Mouse (Mus musculus) left cerebral cortex, postnatal 14 days (tissue): ENCODE data around the gene Mc1r. TPM values are rescaled to one million over a fixed set of nuclear protein-coding genes. Genes with fewer than 3 reads are reported as not detected.
"Not testable (repeated sequence)": the region's sequence is repeated elsewhere in the genome, so short reads cannot be mapped to it uniquely, and the experiment has no call there.

Source experiments
- DNase-seq, 2 experiments: peaks; one replicate each; pipeline ENCODE4 v3.0.0; 2021 to 2022; ENCODE audit warnings: low spot score in 2 of 2, mixed read lengths in 1 of 2
- intact Hi-C: fragments of 180-260 bp; cut with DNase I; formaldehyde crosslinking; loops from one replicate; pipeline ENCODE4 v1.15.1; 2025
- total RNA-seq, 2 experiments: library from RNA; stranded (reverse); gene quantifications; 2 replicates each; pipeline ENCODE4 v1.2.3; 2021

Gene Mc1r
- total RNA-seq, 2 experiments from 2014 or later: 0.09 TPM; not detected in 1

GRCm38 (mm10) chr8:123427639-123428275 is 20.9 kb downstream of the Mc1r start:
- intact Hi-C loops: no loop called here
- no peak for DNase-seq

DNA sequence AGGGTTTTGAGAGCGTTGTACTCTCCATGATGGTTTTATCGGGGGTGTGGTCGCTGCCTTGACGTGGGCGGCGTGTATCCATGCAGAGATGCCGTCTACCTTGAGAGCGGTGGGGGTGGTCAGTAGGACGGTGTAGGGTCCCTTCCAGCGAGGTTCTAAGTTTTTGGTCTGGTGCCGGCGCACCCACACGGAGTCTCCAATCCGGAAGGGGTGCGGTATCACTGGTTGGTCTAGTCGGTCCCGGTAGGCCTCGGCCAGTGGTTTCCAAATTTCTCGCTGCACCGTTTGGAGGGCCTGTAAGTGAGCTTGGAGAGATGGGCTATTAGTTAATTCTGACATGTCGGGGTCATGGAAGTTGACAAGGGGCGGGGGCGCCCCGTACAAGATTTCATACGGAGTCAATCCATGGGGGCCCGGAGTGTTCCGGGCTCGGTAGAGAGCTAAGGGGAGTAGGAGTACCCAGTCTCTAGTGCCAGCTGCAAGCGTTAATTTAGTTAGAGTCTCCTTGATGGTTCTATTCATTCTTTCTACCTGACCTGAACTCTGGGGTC is 21.5 kb downstream of the Mc1r start:
- intact Hi-C loops: no loop called here

DNA sequence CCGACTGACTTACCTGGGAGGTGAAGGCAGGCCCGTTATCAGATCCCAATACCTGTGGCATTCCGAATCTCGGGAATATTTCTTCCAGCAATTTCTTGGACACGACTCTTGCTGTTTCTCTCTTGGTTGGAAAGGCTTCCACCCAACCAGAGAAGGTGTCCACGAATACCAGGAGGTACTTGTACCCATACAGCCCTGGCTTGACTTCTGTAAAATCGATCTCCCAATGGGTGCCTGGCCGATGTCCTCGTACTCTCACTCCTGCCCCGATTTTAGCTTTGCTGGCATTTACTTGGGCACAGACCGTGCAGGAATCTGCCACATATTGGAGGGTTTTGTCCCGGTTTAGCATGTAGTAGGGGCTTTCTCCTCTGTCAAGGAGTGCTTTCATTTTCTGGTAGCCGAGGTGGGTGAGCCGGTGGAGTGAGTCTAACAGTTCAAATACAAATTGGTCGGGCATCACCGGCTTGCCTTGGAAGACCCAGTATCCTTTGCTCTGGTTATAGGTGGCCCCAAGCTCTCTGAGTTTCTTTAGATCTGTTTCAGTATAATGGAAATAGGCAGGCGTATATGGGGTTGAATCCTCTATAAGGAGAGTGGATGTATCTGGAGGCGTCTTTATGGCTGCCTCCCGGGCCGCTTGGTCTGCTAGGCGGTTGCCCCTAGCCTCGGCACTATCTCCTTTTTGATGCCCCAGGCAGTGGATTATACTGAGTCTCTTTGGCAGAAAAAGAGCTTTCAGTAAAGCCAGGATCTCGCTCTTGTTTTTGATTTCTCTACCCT is 22.2 kb downstream of the Mc1r start:
- no peak for DNase-seq
- intact Hi-C loops: no loop called here

More for the DNA sequence above, 21.5 kb downstream of the Mc1r start:
- no peak for DNase-seq

GRCm38 (mm10) chr8:123429722-123430013 is 22.8 kb downstream of the Mc1r start:
- DNase-seq, intact Hi-C loops: not testable (repeated sequence)

DNA sequence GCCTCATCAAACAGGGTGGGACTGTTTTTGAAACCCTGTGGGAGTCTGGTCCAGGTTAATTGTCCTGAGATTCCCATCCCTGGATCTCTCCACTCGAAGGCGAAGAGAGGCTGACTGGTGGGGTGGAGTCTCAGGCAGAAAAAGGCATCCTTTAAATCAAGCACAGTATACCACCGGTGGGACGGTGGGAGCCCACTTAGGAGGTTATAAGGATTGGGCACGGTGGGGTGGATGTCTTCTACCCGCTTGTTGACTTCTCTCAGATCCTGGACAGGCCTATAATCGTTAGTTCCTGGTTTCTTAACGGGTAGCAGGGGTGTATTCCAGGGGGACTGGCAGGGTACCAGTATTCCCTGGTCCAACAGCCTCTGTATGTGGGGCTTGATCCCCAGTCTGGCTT is 24.0 kb downstream of the Mc1r start:
- DNase-seq, intact Hi-C loops: not testable (repeated sequence)

DNA sequence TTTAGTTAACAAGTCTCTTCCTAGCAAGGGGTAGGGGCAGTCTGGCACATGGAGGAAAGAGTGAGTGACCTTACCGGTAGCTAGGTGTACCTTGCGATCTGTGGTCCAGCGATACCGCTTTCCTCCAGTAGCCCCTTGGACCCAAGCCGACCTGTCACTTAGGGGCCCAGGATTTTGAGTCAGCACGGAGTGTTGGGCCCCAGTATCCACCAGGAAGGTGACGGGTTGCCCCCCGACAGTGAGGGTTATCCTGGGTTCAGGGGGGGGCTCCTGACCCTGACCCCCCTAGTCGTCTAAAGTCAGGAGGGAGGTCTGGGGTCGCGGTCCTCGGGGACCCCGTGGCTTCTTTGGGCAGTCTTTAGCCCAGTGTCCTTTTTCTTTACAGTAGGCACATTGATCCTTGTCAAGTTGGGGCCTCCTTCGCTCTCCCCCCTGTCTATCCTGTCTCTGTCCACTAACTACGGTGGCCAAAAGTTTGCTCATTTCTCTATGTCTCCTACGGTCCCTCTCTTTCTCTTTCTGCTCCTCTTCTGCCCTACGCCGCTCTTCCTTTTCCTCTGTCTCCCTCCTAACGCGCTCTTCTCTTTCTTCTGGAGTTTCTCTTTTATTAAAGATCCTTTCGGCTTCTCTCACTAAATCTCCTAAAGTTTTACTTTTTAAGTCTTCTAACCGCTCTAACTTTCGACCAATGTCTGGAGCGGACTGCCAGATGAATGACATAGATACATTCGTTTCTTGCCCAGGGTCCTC is 24.9 kb downstream of the Mc1r start:
- intact Hi-C loops: no loop called here
- DNase-seq: no peak

DNA sequence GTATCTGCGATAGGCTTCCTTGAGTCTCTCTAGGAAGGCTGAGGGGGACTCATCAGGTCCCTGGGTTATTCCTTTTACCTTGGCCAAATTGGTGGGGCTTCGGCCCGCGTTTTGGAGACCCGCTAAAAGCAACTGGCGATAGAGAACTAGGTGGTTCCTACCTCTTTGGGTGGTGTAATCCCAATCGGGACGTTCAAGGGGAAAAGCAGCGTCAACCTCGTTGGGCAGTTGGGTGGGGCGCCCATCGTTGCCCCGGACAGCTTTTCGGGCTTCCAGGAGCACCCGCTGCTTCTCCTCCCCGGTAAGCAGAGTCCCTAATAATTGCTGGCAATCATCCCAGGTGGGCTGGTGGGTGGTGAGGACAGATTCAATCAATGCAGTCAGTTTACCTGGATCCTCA is 25.5 kb downstream of the Mc1r start:
- no peak for DNase-seq
- intact Hi-C loops: no loop called here

DNA sequence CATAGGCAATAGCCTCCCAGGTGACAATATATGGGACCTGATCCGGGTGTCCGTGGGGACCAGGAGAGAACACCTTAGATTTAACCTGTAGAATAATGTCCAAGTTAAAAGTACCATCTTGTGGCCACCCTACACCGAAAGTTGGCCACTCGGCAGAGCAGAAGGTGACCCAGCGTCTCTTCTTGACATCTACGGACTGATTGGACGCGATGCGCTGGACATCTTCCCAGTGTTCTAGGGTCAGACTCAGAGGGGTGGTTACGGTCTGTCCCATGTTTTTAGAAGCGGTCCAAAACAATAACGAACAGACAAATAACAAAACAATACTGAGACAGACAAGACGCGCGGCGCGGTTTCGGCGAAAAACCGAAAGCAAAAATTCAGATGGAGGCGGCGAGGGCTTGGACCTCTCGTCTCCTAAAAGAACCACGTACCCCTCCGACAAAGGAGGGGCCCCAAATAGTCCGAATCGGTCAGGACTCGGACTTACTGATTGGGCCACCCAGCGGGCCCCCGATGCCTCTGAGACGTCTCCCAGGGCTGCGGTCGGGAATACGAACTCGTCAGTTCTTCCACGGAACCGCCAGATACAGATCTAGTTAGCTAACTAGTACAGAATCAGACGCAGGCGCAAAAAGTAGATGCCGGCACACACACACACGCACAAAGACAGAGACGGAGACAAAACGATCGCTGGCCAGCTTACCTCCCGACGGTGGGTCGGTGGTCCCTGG is 26.5 kb downstream of the Mc1r start:
- intact Hi-C loops: not testable (repeated sequence)

GRCm38 (mm10) chr8:123441788-123442187 is 34.9 kb downstream of the Mc1r start:
- no peak for DNase-seq
- intact Hi-C loops: no loop called here

More for the DNA sequence above, 26.5 kb downstream of the Mc1r start:
- DNase-seq: not testable (repeated sequence)

- intact Hi-C loops: no loop called here
- DNase-seq: no peak
Measured at GRCm38 (mm10) chr8:123442351-123442750, 35.4 kb downstream of the Mc1r start.

DNA sequence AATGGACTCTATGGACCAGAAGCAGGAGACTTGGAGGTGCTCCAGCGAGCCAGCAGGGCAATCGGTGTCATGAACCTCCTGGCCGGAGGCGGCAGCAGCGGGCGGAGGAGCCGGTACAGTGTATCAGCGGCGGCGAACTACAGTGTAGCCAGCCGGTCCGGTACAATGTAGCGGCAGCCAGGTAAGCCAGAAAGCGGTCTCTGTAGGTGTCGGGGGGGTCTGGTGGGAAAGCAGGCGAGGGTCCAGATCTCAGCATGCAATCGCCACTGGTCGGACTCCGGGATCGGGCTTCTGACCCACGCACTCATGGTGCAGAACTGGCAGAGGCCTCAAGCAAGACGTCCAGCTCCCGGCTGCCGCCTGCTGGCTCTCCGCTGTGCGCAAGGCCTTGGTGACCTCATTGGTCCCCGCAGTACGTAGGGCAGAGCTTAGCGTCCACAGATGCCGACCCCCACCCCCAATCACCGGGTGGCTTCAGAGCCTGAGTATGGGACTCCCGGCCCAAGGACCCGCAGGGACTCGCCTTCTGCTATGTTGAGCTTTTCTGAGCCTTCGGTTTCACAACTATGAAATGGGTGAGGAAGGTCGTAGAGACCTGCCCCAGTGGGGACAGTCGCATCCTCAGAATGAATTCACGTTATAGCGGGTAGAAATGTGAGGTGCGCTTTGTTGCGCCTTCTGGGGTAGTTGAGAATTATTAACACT is 36.1 kb downstream of the Mc1r start:
- intact Hi-C loops: no loop called here
- DNase-seq: peak; percentile 92 to 93

- intact Hi-C loops: no loop called here
- DNase-seq: no peak
Measured at GRCm38 (mm10) chr8:123443576-123443921, 36.6 kb downstream of the Mc1r start.

DNA sequence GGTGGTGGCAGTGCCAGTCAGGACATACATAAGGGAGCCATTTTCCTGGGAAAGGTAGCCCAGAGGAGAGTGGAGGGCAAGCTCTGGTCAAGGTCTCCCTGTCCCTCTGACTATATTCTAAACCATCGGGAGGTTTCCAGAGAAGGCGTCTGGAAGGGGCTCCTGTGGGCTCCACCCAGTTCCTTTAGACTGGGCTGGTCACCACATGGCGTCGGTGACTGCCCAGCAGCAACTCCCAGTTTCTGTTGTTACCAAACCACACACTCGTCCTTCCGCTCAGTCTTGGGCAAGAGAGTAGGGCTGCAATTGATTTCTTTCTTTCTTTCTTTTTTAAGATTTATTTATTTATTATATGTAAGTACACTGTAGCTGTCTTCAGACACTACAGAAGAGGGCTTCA is 37.2 kb downstream of the Mc1r start:
- intact Hi-C loops: no loop called here

DNA sequence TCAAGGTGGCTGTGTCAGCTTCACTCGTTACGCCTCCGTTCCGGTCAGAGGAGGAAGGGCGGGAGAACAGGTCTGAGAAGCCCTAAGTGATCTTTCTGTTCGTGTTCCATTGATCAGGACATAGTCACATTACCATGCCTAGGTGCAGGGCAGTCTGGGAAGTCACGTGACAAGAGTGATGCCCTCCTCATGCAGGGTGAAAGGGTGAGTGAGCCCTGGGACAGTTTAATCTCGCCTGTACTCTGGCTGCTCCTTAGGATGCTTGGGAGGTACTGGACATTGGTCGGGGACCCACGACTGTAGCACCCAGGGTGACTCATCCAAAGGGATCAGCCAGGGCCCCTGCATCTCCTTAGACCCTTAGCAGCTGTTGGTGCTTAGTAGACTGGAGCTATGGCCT is 39.1 kb downstream of the Mc1r start:
- intact Hi-C loops: no loop called here
- DNase-seq: no peak

More for the DNA sequence above, 37.2 kb downstream of the Mc1r start:
- no peak for DNase-seq

GRCm38 (mm10) chr8:123446799-123447198 is 39.9 kb downstream of the Mc1r start:
- no peak for DNase-seq
- intact Hi-C loops: no loop called here

GRCm38 (mm10) chr8:123450783-123451182 is 43.9 kb downstream of the Mc1r start:
- no peak for DNase-seq
- intact Hi-C loops: no loop called here

- intact Hi-C loops: not testable (repeated sequence)
Measured at GRCm38 (mm10) chr8:123451747-123452146, 44.8 kb downstream of the Mc1r start.

DNA sequence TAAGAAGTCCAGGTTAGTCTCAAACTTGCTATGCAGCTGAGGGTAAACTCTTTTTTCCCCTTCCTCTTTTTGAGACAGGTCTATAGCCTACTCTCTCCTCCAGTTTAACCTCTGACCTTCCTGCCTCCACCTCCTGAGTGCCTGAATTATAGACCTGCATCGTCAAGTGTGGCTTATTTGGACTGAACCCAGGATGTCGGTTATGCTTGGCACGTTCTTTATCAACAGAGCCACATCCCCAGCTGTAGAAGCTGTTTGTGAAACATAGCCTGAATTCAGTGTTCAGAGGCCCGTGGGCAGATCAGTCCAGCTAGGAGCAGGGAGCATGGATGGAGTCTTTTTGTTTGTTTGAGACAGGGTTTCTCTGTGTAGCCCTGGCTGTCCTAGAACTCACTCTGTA is 45.2 kb downstream of the Mc1r start:
- no peak for DNase-seq
- intact Hi-C loops: no loop called here

More at GRCm38 (mm10) chr8:123451747-123452146, 44.8 kb downstream of the Mc1r start:
- DNase-seq: not testable (repeated sequence)

DNA sequence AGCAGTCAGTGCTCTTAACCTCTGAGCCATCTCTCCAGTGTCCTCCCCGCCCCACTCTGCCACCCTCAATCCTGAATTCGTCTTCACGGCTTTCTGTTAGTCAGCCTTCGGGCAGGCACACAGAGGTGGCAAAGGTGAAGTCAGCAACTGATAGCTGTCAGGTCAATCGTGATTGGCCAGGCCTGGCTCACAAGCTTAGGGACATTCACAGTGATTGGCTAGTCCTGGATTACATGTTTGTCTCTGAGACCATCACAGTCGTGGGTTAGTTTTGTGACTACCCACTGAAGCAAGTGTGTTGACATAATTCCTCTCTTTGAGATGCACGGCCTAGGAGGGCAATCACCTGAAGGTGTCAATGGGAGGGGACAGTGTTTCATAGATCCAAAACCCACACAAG is 46.4 kb downstream of the Mc1r start:
- no peak for DNase-seq
- intact Hi-C loops: no loop called here
